Mouse (Mus musculus) naive thymus-derived CD4-positive, alpha-beta T cell, adult 2 months (primary cell): ENCODE measurements around the gene Mrpl36.

Experiments
- DNase-seq: peaks from one replicate; pipeline ENCODE4 v3.0.0-alpha.2; 2011; ENCODE audit warnings: low read depth

Gene Mrpl36

GRCm38 (mm10) chr13:73327827-73328698, at the start of gene Mrpl36, which contains the start of gene Ndufs6:
Gene Mrpl36, plus strand, starts transcription at chr13:73328513.
Gene Ndufs6, minus strand, starts transcription at chr13:73328542.
- DNase-seq, result peak; percentile 96

- DNase-seq, result no peak
Measured at GRCm38 (mm10) chr13:73279196-73279595, 49.1 kb upstream of the Mrpl36 start.

- DNase-seq, result no peak
Measured at GRCm38 (mm10) chr13:73282407-73282806, 45.9 kb upstream of the Mrpl36 start.

DNA sequence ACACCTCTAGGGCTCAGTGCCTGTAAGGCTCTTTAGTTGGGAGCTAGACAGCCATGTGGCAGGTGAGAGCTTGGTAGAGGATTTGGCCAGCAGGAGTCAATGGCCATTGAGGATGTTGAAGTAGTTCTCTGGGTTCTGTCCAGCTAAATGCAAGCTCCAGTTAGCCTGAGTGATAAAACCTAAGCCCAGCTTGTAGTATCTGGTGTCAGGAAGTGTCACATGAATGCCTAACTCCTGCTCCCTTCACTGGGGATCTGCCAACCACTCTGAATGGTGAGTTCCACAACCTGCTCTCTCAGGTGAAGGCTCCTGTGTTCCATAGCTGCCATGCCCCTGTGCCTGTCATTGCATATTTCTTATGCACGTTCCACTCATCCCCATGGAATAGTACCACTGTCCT, 44.8 kb upstream of the Mrpl36 start:
- no peak for DNase-seq

GRCm38 (mm10) chr13:73290206-73290605, 38.1 kb upstream of the Mrpl36 start:
- DNase-seq, result no peak

GRCm38 (mm10) chr13:73291102-73291501, 37.2 kb upstream of the Mrpl36 start:
- DNase-seq, result no peak

DNA sequence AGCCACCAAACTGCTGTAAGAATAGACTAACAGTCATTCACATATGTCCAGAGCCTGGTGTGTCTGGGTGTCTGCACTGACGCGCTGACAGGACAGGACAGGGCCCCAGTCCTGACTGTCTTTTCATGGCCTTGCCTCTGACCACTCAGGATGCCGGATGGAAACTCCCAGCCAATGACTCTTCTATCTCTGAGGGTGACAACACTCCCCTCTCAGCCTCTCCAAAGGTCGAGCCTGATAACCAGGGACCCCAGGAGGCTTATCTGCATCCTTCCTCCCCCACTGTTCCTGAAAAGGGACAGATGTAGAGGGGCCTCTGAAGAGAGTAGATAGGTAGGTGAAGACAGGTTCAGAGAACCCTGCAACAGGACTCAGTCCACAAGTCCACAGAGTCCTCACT, 29.6 kb upstream of the Mrpl36 start:
- no peak for DNase-seq

DNA sequence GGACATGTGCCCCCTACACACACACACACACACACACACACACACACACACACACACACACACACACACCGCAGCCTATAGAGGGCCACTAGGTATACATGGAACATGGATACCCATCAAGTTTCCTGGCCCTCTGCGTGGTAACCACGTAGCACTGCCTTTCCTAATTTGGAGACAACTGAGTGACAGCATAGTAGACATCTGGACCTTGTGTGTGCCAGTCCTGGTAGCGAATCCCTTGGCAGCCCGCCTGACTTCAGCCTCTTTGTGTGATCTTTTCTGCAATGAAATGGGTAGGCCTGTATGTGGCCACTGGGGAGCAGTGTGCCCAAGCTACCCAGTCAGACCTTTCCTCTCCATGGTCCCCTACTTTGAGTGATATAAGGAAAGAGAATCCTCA, 29.0 kb upstream of the Mrpl36 start:
- no peak for DNase-seq

GRCm38 (mm10) chr13:73304729-73305128, 23.6 kb upstream of the Mrpl36 start:
- DNase-seq, result no peak

DNA sequence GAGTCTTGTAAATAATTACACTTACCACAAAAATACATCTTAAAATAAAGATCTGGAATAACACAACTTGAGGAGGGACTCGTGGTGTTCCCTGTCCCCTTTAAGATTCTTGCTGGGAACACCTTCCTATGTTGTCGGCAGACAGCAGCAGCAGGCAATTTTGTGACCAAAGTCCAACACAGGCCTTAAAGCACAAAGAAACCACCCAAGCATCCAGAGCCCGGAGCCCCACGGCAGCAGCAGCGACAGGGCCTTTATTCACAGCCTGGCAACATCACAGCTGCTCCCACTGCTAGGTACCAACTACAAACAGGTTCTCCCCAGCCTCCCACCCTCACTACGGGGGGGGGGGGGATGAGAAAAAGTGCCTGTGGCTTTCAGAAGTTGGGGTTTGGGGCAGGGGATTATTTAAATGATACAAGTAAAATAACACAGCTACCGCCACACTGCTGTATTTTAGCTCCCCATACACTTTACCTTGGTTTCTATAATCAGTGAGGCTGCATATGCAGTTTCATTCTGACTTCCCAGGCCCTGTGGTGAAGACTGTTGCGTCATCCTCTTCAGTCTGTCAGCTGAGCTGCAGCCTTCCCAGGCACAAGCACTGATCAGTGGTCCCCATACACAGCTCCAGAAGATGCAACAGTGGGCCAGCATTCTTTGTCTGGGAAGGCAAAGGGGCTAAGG, 22.8 kb upstream of the Mrpl36 start:
- no peak for DNase-seq

- DNase-seq, result no peak
Measured at GRCm38 (mm10) chr13:73306085-73306410, 22.3 kb upstream of the Mrpl36 start.

DNA sequence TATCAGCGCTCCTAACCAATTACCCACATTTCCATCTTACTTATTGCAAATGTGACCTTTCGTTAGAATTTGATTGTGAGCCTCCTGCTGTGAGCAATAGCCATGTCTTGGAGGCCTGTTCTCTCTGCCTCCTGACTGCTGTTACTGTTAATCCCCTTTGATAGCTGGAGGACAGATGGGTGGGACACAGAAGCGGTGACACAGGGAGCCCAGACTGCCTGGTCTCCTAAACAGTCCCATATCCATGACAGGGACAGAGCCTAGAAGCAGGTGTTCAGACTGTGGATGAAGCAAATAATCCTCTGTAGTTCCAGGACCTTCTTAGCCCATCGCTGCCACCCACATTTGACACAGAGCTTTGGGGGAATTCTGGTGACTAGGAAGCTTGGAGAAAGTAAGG, 21.9 kb upstream of the Mrpl36 start:
- no peak for DNase-seq

- peak; percentile 53 for DNase-seq
Measured at GRCm38 (mm10) chr13:73310183-73310929, 18.0 kb upstream of the Mrpl36 start.

DNA sequence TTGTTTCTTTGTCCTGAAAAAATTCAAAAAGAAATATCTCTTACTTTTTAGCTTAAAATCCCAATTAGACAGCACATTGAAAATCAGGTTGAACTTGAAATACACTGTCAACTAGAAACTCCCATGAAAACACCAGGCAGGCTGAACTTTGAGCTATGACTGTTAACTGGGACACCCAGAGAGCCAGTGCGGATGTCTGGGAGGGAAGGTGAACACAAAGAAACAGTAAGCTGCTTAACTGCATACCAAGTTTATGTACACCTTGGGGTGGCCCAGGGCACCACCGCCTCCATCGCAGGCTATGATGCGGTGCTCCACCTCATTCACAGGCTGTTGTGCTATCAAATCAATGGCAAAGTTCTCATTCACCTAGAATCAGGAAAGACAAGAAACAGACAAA, 8.3 kb upstream of the Mrpl36 start:
- no peak for DNase-seq

GRCm38 (mm10) chr13:73322626-73323025, 5.7 kb upstream of the Mrpl36 start:
- DNase-seq, result no peak

DNA sequence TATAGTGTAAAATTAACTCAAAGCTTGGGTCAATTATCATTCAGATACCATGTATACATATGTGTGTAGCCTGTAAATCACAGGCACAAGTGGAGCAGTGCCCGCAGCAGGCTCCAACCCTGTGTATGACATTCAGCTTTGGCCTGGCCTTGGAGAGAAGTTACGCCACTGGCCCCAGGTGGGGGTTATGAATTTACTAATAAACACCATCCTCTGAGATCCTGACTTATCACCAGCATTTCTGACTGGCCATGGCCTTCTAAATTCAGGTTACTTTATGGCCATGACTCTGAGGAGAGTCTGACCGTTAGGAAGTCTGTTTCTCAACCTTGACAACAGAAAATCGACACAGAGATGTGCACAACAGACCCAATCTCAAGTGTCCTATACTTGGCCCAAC, 4.9 kb upstream of the Mrpl36 start:
- no peak for DNase-seq

DNA sequence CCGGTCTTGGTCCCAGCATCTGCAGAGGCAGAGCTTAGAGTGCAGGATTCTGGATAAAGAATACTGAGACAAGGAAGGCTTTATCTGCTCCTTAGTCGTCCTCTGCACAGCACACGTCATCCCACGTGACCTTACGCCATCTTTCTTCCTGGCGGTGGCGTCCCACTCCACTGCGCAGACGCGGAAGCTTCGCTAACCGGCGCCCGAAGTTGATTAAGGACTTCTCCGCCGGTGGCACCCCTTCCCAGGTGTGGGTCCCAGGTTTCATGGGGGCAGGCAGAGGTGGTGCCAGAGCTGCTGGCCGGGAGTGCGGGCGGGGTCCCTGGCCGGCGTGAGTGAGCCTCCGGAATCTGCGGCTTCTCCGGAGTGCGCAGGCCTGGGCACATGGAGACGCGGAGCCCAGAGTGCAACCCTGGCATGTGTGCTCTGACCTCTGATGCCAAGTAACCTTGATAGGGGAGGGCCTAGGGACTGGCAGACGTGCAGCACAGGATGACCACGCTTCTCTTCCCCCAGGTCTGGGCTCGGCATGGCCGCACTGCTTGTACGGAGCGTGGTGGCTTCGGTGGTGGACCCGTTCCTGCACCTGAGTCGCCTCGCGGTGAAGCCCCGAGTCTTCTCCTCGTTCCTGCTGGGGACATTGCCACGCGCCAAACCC, 2.7 kb downstream of the Mrpl36 start:
- DNase-seq, result peak; percentile 93

- no peak for DNase-seq
Measured at GRCm38 (mm10) chr13:73331736-73332135, 3.4 kb downstream of the Mrpl36 start.

GRCm38 (mm10) chr13:73336753-73337152, 8.4 kb downstream of the Mrpl36 start:
- DNase-seq, result no peak

- DNase-seq, result peak; percentile 48
Measured at GRCm38 (mm10) chr13:73345102-73345890, 17.0 kb downstream of the Mrpl36 start.

DNA sequence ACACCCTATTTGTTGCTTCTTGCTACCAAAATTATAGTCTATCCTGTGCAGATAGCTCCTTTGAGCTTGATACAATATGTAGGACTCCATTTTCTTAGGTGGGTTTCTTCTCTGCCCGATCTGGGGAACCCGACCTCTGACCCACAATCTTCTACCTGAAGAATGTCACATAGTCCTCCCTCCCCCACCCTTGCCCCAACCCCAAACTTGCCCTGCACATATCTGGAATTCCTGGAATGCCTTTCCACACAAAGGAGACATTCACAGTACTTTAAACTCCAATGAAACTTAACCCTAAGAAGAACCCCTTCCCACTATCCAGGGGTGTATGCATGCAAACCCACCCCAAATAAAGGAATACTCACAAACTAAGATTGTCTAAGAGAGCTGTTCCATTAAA, 17.8 kb downstream of the Mrpl36 start:
- DNase-seq, result no peak
